Mouse (Mus musculus): Measurements from ENCODE around the gene Cpvl.

GRCm38 (mm10) chr6:53958321-53958720, 20.1 kb downstream of the Cpvl start:
- TF ChIP-seq CTCF (IDR thresholded peaks at IDR 0.05; ENCODE audit: low read depth) (peak; percentile 87), EP300 (IDR thresholded peaks at IDR 0.05; ENCODE audit: low read depth) (no peak)
